Mouse (Mus musculus) lung, postnatal 10 days (tissue): ENCODE measurements around the gene Tex14.
A peak's percentile ranks its signal among the peaks of the same experiment; 100 is the strongest.

Source experiments
- DNase-seq: peaks from one replicate; pipeline ENCODE4 v3.0.0; 2021

The Tex14 gene

DNA sequence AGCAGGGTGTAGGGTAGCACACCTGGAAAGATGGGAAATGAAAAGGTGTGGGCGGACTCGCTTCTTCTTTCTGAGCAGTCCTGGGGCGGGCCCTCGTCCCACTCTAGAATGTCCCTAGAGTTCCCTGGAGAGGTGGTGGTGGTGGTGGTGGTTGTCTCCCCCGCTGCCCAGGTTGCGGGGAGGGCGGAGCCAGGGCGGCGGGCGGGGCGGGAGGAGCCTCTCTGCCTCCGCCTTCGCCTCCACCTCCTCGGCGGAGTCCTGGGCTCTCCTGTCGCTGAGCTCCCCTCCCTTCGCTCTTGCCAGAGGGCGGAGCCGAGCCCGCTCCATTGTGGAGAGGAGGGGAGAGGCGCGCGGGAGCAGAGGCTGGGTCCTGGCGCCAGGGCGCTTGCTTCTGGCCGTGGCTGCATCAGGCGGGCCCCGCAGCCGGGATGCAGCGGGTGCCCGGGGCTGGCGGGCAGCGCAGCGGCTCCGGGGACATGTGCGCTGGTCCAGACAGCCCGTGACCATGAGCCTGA, 190.5 kb downstream of the Tex14 start:
- peak; percentile 93 for DNase-seq

DNA sequence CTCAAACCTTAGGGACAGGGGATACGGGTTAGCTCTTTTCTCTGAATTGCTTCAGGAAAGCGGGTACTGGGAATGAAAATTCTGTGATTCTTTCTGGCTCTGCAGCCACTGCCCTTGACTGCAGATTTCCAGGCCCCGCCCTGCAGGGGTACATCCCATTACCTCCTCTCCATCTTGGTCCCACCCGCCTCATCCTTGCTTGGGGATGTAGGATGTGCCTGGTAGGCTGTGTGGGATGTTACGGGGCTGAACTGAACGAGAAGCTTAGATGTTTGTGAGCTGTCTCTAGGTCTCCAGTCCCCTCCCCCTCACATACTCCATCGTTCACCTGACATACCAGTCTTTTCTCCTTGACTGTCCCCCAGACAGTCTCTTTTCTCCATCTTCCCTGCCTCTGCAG, 191.1 kb downstream of the Tex14 start:
- DNase-seq, result no peak

DNA sequence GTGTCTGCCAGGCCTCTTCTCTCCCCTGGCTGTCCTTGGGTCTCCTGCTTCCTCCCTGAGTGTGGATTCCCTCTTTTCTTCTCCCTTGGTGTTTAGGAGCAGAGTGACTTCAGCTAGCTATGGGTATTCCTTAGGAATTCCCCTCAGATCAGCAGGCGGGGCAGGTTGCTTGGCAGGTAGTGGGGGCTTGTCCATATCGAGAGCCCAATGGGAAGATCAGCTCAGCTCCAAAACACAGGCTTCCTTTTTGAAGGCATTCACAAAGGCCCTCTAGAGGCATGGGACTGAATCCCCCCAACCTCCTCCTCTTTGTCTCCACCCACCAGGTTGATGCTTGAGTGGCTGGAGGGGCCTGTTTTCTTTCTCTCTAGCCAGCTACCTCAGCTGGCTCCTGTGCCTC, 191.6 kb downstream of the Tex14 start:
- DNase-seq, result no peak

DNA sequence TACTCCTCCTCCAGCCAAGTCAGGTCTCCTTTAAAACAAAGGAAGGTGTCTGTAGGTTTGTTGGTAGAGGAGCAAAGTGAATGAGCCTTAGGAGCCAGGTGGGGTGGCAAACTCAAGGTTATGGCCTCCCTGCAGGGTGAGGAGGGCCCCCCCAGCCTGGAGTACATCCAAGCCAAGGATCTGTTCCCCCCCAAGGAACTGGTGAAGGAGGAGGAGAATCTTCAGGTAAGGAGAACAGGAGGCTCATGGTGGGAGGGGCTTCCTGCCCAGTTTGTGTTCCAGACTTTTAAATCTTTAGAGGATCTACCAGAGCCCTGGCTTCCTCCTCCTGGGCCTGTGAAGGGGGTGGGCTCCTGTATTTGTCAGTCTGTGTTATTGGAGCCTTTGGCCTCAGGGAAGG, 192.2 kb downstream of the Tex14 start:
- DNase-seq, result no peak

DNA sequence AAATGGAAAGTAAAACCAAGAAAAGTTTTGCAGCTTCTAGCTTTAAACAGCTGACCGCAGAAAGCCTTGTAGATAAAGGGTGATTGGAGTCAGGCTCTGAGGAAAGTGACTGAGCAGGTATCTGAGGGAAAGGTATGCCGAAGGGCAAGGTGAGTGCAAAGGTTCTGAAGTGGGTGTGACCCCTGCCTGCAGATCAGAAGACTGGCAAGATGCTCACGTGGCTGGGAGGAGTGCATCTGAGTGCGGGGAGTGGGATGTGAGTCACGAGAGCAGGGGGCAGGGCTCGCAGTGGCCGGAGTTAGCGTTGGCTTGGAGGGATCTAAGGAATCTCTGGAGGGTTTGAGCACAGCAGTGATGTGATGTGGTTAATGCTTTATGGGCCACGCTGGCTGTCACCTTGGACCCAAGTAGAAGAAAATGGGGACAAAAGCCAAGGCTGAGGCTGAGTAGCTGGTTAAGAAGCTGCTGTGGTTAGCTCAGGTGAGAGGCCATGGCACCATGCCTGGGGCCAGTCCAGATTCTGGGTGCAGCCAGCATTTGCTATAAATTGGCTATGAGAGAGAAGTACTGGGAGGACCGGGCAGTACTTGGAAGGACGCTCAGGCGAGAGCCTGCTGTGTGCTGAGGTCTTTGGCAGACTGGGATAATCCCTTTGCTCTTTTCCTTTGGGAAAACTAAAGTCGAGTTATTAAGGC, 194.7 kb downstream of the Tex14 start:
- DNase-seq, result no peak

DNA sequence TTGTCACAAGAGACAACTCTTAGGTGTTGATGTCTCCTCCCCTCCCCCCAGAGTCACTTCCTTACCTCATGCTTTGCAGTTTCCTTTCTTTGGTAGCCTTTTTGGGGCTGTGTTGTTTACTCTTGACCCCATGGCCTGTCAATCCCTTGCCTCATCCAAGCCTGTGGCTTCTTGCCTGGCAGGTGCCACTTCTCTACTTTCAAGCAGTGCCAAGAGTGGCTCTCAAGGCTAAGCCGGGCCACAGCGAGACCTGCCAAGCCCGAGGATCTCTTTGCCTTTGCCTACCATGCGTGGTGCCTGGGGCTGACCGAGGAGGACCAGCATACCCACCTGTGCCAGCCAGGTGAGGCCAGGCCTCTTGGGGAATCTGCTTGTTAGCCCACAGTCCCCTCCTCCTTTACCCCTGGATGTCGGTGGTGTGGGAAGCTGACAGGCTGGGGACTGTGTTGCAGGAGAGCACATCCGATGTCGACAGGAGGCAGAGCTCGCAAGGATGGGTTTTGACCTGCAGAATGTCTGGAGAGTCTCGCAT, 195.5 kb downstream of the Tex14 start:
- DNase-seq, result no peak

DNA sequence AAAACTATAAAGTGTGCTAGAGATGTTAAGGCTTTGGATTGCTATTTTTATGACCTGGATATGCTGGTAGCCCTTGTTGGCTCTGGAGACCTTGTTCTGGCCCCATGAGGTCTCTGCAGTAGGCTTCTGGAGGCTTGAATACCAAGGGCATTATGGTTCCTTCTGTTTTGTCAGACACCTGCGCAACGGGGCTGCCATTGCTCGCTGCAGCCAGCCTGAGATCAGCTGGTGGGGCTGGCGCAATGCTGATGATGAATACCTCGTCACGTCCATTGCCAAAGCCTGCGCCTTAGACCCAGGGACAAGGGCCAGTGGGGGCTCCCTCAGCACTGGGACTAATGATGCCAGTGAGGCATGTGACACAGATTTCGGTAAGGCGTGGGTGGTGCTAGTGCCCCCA, 197.4 kb downstream of the Tex14 start:
- no peak for DNase-seq

DNA sequence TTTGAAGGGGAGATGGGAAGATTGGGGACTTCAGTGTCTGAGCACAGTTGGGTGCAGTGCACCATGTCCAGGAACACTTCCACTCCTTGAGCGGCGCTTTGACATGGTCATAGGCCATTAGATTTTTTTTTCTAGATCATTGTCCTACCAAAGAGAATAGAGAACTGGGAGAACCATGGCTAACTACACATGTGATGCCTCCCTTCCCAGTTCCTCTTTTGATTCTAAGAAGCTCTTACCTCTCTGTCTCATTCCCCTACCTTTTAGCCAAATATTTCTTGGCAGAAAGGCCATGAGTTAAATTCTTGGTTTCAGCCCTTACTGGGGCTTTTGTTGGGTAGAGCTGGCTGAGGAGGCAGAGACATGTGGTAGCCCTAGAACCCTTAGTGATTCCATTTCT, 198.7 kb downstream of the Tex14 start:
- DNase-seq, result no peak
